Mouse (Mus musculus) neural tube, embryonic 11.5 days (tissue): ENCODE measurements around the gene Lnp1. TPM values are rescaled to one million over a fixed set of nuclear protein-coding genes. Genes with fewer than 3 reads are reported as not detected.

Experiments
- ATAC-seq: fragments of 200-750 bp; cut with Nextera tagmentation; 2 replicates; pipeline ENCODE4 v1.8.0; 2017; ENCODE audit warnings: moderate number of reproducible peaks, mild to moderate bottlenecking, moderate TSS enrichment, moderate library complexity; ENCODE audit not compliant: insufficient read depth, low FRiP score, low TSS enrichment
- DNase-seq: peaks from one replicate; pipeline ENCODE4 v3.0.0-alpha.2; 2015; ENCODE audit warnings: low spot score
- H3K27ac ChIP-seq: fragments of 300-500 bp; sonication (generic); 2 replicates; pipeline ENCODE4 v1.5.1; 2014; ENCODE audit warnings: low read depth, mild to moderate bottlenecking, low read length
- H3K27me3 ChIP-seq: fragments of 300-500 bp; sonication (generic); 2 replicates; pipeline ENCODE4 v1.6.1; 2014; ENCODE audit warnings: mild to moderate bottlenecking, low read length, mixed read lengths; ENCODE audit not compliant: control insufficient read depth, insufficient read depth
- H3K36me3 ChIP-seq: fragments of 300-500 bp; sonication (generic); 2 replicates; pipeline ENCODE4 v1.6.1; 2014; ENCODE audit warnings: mild to moderate bottlenecking, low read length, moderate library complexity, mixed read lengths; ENCODE audit not compliant: control insufficient read depth, insufficient read depth
- H3K4me1 ChIP-seq: fragments of 300-500 bp; sonication (generic); 2 replicates; pipeline ENCODE4 v1.6.1; 2014; ENCODE audit warnings: low read length, mixed read lengths; ENCODE audit not compliant: control insufficient read depth, insufficient read depth
- H3K4me2 ChIP-seq: fragments of 300-500 bp; sonication (generic); 2 replicates; pipeline ENCODE4 v1.6.1; 2014; ENCODE audit warnings: low read depth, mild to moderate bottlenecking, moderate library complexity
- H3K4me3 ChIP-seq: fragments of 300-500 bp; sonication (generic); 2 replicates; pipeline ENCODE4 v1.5.1; 2014; ENCODE audit warnings: low read depth, low read length
- H3K9ac ChIP-seq: fragments of 300-500 bp; sonication (generic); 2 replicates; pipeline ENCODE4 v1.6.1; 2014; ENCODE audit warnings: mild to moderate bottlenecking, low read length
- H3K9me3 ChIP-seq: fragments of 300-500 bp; sonication (generic); 2 replicates; pipeline ENCODE4 v1.6.1; 2016; ENCODE audit warnings: low read length; ENCODE audit not compliant: control insufficient read depth
- whole genome bisulfite sequencing: fragments of 180-500 bp; shearing (Covaris S2); extraction: QIAGEN DNeasy Blood & Tissue Kit; methylation state at CpG from one replicate; pipeline ENCODE4 v1.1.7; 2014; 5-methylcytosine and 5-hydroxymethylcytosine counted together
- polyA plus RNA-seq: library from polyadenylated mRNA; unstranded; fragments of >200 nt; fragmentation: Nextera tagmentation; extraction: Ambion mirVana; gene quantifications from 2 replicates; pipeline ENCODE4 v1.2.1, GENCODE M21; 2014

Lnp1 gene
- polyA plus RNA-seq, 1 experiment from 2014 or later: not detected

DNA sequence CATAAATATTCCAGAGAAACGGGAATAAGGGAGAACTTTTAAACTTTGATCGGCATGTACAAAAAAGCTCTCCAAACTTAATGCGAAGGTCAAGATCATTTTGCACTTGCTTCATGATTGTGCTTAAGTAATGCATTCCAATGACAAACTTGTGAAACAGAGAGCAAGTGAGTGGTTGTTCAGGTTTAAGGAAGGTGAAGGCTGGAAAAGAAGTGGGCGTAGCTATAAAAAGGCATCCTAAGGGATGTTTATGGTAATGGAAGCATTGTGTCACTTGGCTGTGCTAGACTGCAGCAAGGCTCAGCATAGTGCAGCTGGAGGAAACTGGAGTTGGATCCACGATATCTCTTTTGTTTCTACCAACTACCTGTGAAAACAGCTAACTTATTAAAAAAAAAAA is 36.3 kb downstream of the Lnp1 start:
- Histone ChIP-seq H3K27me3 (no peaks in the 10 kb centered on the region), H3K9ac (no peak overlapping the region), H3K27ac (no peak overlapping the region), H3K36me3 (no peaks in the 10 kb centered on the region), H3K4me2 (no peak overlapping the region), H3K4me3 (no peak overlapping the region), H3K9me3 (no peaks in the 10 kb centered on the region), H3K4me1 (no peaks in the 10 kb centered on the region)
- no peak for ATAC-seq
- no peak for DNase-seq
- 92% methylated on average over 5 of the region's 5 CpGs for WGBS

DNA sequence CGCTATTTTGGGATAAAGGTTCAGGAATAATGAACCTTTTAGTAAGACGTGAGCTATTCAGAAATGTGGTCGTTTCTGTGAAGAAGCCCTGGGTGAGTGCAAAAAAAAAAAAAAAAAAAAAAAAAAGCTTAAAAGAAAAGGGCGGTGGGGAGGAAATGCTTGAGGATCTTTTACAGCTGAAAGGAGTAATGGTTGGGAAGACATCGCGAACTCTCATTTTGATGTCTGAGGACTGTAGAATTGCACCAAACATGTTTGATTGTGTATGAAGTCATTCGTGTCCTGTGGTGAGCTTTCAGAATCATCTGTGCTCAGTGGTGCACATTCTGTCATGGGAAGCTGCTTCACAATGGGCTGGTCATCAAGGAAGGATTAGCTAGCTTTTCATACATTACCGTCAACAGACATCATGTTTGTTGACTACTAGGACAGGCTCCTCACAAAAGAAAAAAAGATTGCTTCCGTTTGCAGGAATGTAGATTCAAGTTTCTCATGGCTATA is 41.2 kb downstream of the Lnp1 start:
- no peak for DNase-seq
- Histone ChIP-seq H3K4me2 (peak overlapping the region; percentile 64), H3K36me3 (no peaks in the 10 kb centered on the region), H3K27me3 (no peaks in the 10 kb centered on the region), H3K9me3 (no peaks in the 10 kb centered on the region), H3K27ac (no peak overlapping the region), H3K9ac (no peak overlapping the region; the same call in 1 of the 2 replicates), H3K4me1 (no peaks in the 10 kb centered on the region), H3K4me3 (peak overlapping the region; percentile 39)
- no peak for ATAC-seq
- WGBS: 30% methylated on average over 9 of the region's 9 CpGs

DNA sequence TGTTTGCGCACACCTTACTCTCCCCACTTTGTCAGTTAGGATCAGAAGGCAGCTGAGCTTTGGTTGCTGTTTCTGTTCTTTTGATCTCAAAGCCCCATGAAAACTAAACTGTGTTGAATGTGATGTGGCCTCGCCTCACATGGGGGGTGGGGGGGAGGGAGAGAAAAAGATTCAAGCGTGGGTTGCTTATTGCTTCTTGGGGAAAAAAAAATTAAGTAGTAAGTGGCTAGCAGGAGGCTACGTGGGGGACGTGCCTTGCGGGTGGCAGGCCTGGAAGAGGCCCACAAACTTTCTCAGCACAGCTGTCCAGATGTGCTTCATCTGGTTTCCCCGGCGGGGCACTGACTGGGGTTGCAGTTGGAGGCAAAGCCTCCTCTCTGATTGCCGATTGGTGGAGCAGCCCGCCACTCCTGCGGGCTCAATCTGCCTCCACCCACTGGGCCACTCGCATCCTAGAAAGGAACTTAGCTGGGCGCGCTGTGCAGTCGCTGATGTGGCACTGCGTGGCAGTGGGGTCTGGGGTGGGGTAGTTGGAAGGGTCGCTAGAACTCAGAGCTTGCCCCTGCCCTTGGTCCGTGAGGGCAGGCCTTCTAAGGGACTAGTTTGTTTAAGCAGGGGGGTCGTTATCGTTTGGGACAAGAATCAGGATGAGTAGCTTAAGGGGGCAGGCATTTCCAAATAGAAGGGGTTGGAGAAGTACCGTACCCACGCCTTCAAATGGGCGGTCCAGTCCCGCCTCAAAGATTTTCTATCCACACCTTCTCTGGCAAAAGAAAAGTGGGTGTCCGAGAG is 41.8 kb downstream of the Lnp1 start, which contains the start of gene Tmem45a:
Tmem45a (minus strand) TSS at position 343 of the 792 bp plus-strand sequence.
- no peak within 1 kb of the TSS for H3K27ac ChIP-seq
- WGBS: 4% methylated on average over 25 of the region's 25 CpGs
- no peaks in the 10 kb centered on the region for H3K9me3 ChIP-seq
- DNase-seq: peak; percentile 86
- H3K27me3 ChIP-seq: no peaks in the 10 kb centered on the region
- H3K9ac ChIP-seq: peak within 1 kb of the TSS; percentile 37; the same call in 1 of the 2 replicates
- H3K36me3 ChIP-seq: no peaks in the 10 kb centered on the region
- peak; percentile 97 for ATAC-seq
- H3K4me2 ChIP-seq: peak within 1 kb of the TSS; percentile 64
- H3K4me3 ChIP-seq: peak within 1 kb of the TSS; percentile 39
- H3K4me1 ChIP-seq: no peaks in the 10 kb centered on the region

DNA sequence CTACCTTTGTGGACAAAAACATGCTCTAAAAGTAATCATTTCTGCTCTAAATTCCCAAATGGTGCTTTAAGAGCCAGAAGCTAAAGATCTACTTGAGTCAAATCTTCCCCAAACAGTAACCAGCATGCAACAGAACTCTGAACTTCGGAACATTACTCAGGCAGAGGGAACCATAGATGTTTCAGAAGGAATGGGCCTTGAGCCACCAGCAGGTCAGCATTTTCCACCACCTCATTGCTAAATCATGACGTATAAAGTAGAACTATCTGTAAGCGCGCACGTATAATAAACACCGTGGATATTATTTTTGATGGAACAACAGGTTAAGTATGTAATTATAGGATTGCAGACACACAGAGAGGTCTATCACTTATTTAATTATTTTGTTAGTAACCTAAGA is 43.0 kb downstream of the Lnp1 start:
- Histone ChIP-seq H3K4me1 (no peaks in the 10 kb centered on the region), H3K27me3 (no peaks in the 10 kb centered on the region), H3K4me3 (no peak overlapping the region), H3K4me2 (no peak overlapping the region), H3K9ac (no peak overlapping the region), H3K9me3 (no peaks in the 10 kb centered on the region), H3K27ac (no peak overlapping the region), H3K36me3 (no peaks in the 10 kb centered on the region)
- 97% methylated on average over 6 of the region's 6 CpGs for WGBS
- ATAC-seq: no peak
- no peak for DNase-seq

DNA sequence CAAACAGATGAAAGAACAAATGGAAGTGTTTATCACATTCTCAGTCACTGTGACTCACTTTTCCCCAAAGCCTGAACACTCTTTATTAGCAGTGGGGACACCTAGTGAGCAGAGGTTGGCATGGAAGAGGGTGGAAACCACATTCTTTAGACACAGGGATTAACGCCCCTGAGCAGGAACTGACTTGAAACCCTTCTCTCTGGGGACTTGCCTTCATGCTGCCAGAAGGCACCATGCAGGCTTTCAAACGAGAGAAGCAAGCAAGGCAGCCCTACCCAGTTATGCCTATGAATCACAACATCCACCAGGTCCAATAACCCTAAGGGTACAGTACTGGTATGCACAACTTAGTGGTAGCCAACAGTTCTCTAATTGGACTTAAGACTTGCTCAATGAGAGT is 54.5 kb downstream of the Lnp1 start:
- DNase-seq: no peak
- Histone ChIP-seq H3K4me1 (no peaks in the 10 kb centered on the region), H3K9me3 (no peaks in the 10 kb centered on the region), H3K9ac (no peak overlapping the region), H3K4me3 (no peak overlapping the region), H3K36me3 (no peaks in the 10 kb centered on the region), H3K27me3 (no peaks in the 10 kb centered on the region), H3K4me2 (no peak overlapping the region), H3K27ac (no peak overlapping the region)
- no peak for ATAC-seq
- 58% methylated on average over 2 of the region's 2 CpGs for WGBS

DNA sequence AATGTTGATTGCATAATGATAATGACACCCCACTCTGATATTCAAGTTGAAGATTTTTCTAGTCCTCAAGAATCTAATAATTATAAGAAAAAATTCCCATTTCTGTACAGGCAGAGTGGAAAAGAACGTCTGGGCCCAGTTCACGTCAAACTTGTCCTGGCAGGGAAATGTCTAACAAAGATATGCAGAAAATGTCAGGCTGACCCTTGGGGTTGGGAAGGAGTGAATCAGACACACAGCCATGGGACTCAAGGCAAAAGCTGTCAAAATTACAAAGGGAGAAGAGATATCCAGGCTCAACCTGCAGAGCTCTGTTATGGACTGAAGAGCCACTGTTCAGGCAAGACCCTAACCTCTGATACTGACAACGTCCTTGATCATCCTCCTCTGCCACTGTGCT is 57.4 kb downstream of the Lnp1 start:
- Histone ChIP-seq H3K4me1 (no peaks in the 10 kb centered on the region), H3K36me3 (no peaks in the 10 kb centered on the region), H3K9ac (no peak overlapping the region), H3K4me3 (no peak overlapping the region), H3K27ac (no peak overlapping the region), H3K27me3 (no peaks in the 10 kb centered on the region), H3K9me3 (no peaks in the 10 kb centered on the region), H3K4me2 (no peak overlapping the region)
- WGBS: 81% methylated on average over 3 of the region's 3 CpGs
- ATAC-seq: no peak
- DNase-seq: no peak

DNA sequence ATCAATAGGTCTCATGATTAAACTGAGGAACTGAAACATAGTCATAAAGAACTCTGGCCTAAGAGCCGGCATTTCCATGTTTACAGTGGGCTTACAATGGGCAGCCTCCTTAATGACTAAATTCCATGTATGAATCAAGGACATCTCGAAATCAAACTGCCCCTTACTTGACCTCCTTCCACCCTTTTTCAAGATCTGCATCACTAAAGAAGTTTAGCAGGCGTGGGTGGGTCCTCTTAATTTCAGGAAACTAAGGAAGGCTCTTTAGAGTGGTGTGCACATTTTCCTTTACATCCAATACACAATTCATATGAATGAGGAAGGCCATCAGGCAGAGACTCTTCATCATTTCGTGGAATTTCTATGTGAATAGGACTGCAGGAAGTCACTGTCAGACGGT is 59.5 kb downstream of the Lnp1 start:
- no peaks in the 10 kb centered on the region for H3K4me1 ChIP-seq
- no peak overlapping the region for H3K27ac ChIP-seq
- 85% methylated on average over 5 of the region's 5 CpGs for WGBS
- H3K36me3 ChIP-seq: no peaks in the 10 kb centered on the region
- DNase-seq (no peak), ATAC-seq (no peak)
- no peak overlapping the region for H3K4me3 ChIP-seq
- H3K9ac ChIP-seq: no peak overlapping the region
- no peaks in the 10 kb centered on the region for H3K9me3 ChIP-seq
- no peak overlapping the region for H3K4me2 ChIP-seq
- no peaks in the 10 kb centered on the region for H3K27me3 ChIP-seq

DNA sequence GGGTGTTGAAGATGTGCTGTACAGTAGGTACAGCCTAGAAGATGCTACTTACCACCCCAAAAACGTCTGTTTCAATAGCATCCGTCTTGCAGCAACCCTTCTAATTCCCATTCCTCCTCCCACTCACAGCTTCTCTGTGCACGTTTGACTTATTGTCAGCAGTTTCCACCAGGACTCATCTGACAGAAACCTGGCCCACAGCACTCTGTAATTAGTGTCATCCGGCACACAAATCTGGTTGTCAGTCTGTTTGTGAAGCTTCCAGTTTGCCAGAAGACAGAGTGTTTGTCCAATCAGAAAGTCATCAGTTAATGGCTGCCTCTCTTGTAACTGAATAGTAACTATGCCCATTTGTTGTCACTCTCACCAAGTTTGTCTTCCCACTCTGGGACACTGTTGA is 60.3 kb downstream of the Lnp1 start:
- no peak overlapping the region for H3K9ac ChIP-seq
- ATAC-seq (no peak), DNase-seq (no peak)
- no peak overlapping the region for H3K4me3 ChIP-seq
- H3K4me2 ChIP-seq: no peak overlapping the region
- no peaks in the 10 kb centered on the region for H3K4me1 ChIP-seq
- no peaks in the 10 kb centered on the region for H3K36me3 ChIP-seq
- no peak overlapping the region for H3K27ac ChIP-seq
- no peaks in the 10 kb centered on the region for H3K27me3 ChIP-seq
- WGBS: 77% methylated on average over 4 of the region's 4 CpGs
- H3K9me3 ChIP-seq: no peaks in the 10 kb centered on the region
